Mouse (Mus musculus) layer of hippocampus, postnatal 14 days (tissue): ENCODE results near the gene Acot5. TPM values are rescaled to one million over a fixed set of nuclear protein-coding genes. Genes with fewer than 3 reads are reported as not detected.

Experiments
- DNase-seq, 2 experiments: peaks; one replicate each; pipeline ENCODE4 v3.0.0; 2021 to 2022; ENCODE audit warnings: low spot score in 2 of 2, mixed read lengths in 1 of 2
- total RNA-seq, 2 experiments: library from RNA; stranded (reverse); gene quantifications; 2 replicates each; pipeline ENCODE4 v1.2.3; 2021

Acot5 gene
- total RNA-seq, 2 experiments from 2014 or later, result 6.2 to 6.5 TPM

DNA sequence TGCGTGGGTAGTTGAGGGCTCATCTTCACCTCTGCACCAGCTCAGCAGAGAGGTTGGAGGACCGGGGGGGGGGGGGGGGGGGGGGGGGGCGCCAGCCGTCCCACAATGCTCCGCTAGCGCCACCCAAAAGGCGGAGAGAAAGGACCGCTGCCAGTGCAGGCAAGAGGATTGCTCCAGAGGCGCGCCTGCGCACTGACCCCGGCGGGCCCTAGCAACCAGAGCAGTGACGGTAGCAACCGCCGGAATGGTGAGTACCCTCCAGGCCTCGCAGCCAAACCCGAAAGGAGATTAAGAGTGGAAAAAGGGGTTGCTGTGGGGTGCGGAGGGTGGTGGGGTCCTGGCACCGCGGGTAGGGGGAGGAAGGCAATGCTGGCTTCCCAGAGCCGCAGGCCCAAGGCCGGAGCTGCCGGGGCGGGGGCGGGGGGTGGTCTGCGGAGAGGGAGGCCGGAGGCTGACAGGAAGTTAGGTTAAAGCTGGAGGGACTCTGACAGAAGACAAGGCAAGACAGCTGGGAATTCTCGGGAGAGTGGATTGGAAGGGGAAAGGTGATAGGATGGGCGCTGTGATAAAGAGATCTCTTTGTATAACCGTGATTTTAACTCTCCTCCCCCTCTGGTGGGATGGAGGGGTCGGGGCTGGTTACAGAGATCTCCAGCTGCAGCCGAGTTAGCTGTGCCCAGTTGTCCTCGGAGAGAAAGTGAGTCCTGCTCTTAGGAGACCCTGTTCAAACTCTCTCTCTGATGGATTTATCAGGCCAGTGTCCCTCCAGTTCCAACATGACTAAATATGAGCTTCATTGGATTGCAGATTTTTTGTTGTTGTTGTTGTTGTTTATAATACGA lies 45.2 kb downstream of the Acot5 start, which contains the start of gene Dnal1:
Dnal1 (plus strand) TSS at position 214 of the 842 bp plus-strand sequence.
- peak; percentile 81 to 93 for DNase-seq

DNA sequence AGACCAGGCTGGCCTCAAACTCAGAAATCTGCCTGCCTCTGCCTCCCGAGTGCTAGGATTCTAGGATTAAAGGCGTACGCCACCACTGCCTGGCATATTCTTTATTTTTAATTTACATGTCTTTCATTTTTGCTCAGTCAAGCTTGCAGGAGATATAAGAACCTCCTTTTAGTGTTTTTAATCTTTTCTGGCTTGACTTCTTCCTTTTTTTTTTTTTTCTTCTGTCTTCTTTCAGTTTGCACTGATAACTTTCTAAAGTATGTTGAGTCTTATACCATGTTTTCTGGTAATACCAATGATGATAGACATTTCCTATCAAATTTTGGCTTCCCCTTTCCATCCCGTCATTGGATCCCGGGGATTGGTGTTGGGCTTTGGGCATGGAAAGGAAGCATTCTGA lies 50.5 kb downstream of the Acot5 start:
- no peak for DNase-seq

Other genes with a start within 250 kb of the Acot5 start
- 10 to 100 TPM; 31.6 to 32.1 TPM for gene Numb, start 147.4 kb upstream of the Acot5 start, total RNA-seq
- gene Riox1, start 118.7 kb upstream of the Acot5 start, total RNA-seq, result 10 to 100 TPM; 14.0 to 15.8 TPM
- under 1 TPM in 1 of 2 experiments, not detected in 1; 0.12 TPM for gene Heatr4, start 84.5 kb upstream of the Acot5 start, total RNA-seq
- 10 to 100 TPM; 15.0 to 15.3 TPM for gene Acot2, start 81.5 kb upstream of the Acot5 start, total RNA-seq
- 10 to 100 TPM; 20.7 to 23.9 TPM for gene Acot1, start 59.8 kb upstream of the Acot5 start, total RNA-seq
- 1 to 10 TPM; 2.2 to 4.4 TPM for gene Acot4, start 30.9 kb upstream of the Acot5 start, total RNA-seq
- gene Gm49366, start 30.4 kb upstream of the Acot5 start, total RNA-seq, result not detected
- 1 to 10 TPM; 1.2 to 1.8 TPM for gene Acot3, start 17.2 kb upstream of the Acot5 start, total RNA-seq
- gene Acot6, start 31.3 kb downstream of the Acot5 start, total RNA-seq, result 1 to 10 TPM; 4.7 to 5.0 TPM
- gene Dnal1, start 45.0 kb downstream of the Acot5 start, total RNA-seq, result 100 to 1,000 TPM in 1 of 2 experiments, 10 to 100 TPM in 1; 94.3 to 102 TPM
- gene Pnma1, start 79.2 kb downstream of the Acot5 start, total RNA-seq, result 1 to 10 TPM; 3.3 to 4.5 TPM
- 10 to 100 TPM; 17.0 to 18.1 TPM for gene Elmsan1, start 149.6 kb downstream of the Acot5 start, total RNA-seq
- gene Ptgr2, start 215.9 kb downstream of the Acot5 start, total RNA-seq, result 10 to 100 TPM; 38.9 to 39.4 TPM
- gene Zfp410, start 247.5 kb downstream of the Acot5 start, total RNA-seq, result 10 to 100 TPM; 35.9 to 39.0 TPM